Mouse (Mus musculus) lung, embryonic 16.5 days (tissue): Measurements from ENCODE around the gene Cdh23. TPM values are rescaled to one million over a fixed set of nuclear protein-coding genes. Genes with fewer than 3 reads are reported as not detected.

Source experiments
- ATAC-seq: fragments of 200-750 bp; cut with Nextera tagmentation; 2 replicates; pipeline ENCODE4 v1.8.0; 2017; ENCODE audit warnings: low read depth, mild to moderate bottlenecking, moderate library complexity
- H3K27ac ChIP-seq: fragments of 300-500 bp; sonication (generic); 2 replicates; pipeline ENCODE4 v1.5.1; 2014; ENCODE audit warnings: mild to moderate bottlenecking, control low read depth, low read length
- H3K27me3 ChIP-seq: fragments of 300-500 bp; sonication (generic); 2 replicates; pipeline ENCODE4 v1.6.1; 2014; ENCODE audit warnings: low read depth, low read length, mixed read lengths; ENCODE audit not compliant: control insufficient read depth, insufficient read depth
- H3K36me3 ChIP-seq: fragments of 300-500 bp; sonication (generic); 2 replicates; pipeline ENCODE4 v1.6.1; 2014; ENCODE audit warnings: low read length; ENCODE audit not compliant: control insufficient read depth, insufficient read depth
- H3K4me1 ChIP-seq: fragments of 300-500 bp; sonication (generic); replicated peaks from 2 replicates; pipeline ENCODE4 v1.6.1; 2014; ENCODE audit warnings: low read length, mixed read lengths; ENCODE audit not compliant: control insufficient read depth, insufficient read depth
- H3K4me2 ChIP-seq: fragments of 300-500 bp; sonication (generic); 2 replicates; pipeline ENCODE4 v1.6.1; 2014; ENCODE audit warnings: low read depth, low read length, control low read depth
- H3K4me3 ChIP-seq: fragments of 300-500 bp; sonication (generic); 2 replicates; pipeline ENCODE4 v1.5.1; 2014; ENCODE audit warnings: mild to moderate bottlenecking, low read length, control low read depth
- H3K9ac ChIP-seq: fragments of 300-500 bp; sonication (generic); 2 replicates; pipeline ENCODE4 v1.6.1; 2014; ENCODE audit warnings: low read length, control low read depth
- H3K9me3 ChIP-seq: fragments of 300-500 bp; sonication (generic); 2 replicates; pipeline ENCODE4 v1.6.1; 2016; ENCODE audit warnings: low read length; ENCODE audit not compliant: control insufficient read depth
- WGBS: fragments of 180-500 bp; shearing (Covaris S2); extraction: QIAGEN DNeasy Blood & Tissue Kit; methylation state at CpG from one replicate; pipeline ENCODE4 v1.1.7; 2014; 5-methylcytosine and 5-hydroxymethylcytosine counted together
- polyA plus RNA-seq: library from polyadenylated mRNA; unstranded; fragments of >200 nt; fragmentation: Nextera tagmentation; extraction: Ambion mirVana; gene quantifications from 2 replicates; pipeline ENCODE4 v1.2.1, GENCODE M21; 2015

The Cdh23 gene
- polyA plus RNA-seq, 1 experiment from 2014 or later, result 0.34 TPM

- peaks cover 37% of the 10 kb centered on the region for H3K4me1 ChIP-seq
- no peak for ATAC-seq
- H3K36me3 ChIP-seq, result no peaks in the 10 kb centered on the region
- H3K4me3 ChIP-seq, result no peak overlapping the region
- H3K27me3 ChIP-seq, result peaks cover 16% of the 10 kb centered on the region
- no peak overlapping the region for H3K9ac ChIP-seq
- no peak overlapping the region for H3K4me2 ChIP-seq
- 92% methylated on average over 7 of the region's 7 CpGs for WGBS
- H3K27ac ChIP-seq, result no peak overlapping the region
- H3K9me3 ChIP-seq, result no peaks in the 10 kb centered on the region
These were observed 409.7 kb downstream of the Cdh23 start for GRCm38 (mm10) chr10:60286546-60286945.

- Histone ChIP-seq H3K27me3 (peaks cover 10% of the 10 kb centered on the region; the same call in 1 of the 2 replicates), H3K36me3 (no peaks in the 10 kb centered on the region), H3K4me1 (peaks cover 34% of the 10 kb centered on the region), H3K4me2 (0 out of 2 replicates have a peak overlapping the region, but pooled peaks have one; percentile 23), H3K4me3 (no peak overlapping the region), H3K27ac (no peak overlapping the region), H3K9me3 (no peaks in the 10 kb centered on the region), H3K9ac (no peak overlapping the region)
- WGBS, result 53% methylated on average over 14 of the region's 14 CpGs
- ATAC-seq, result no peak
These were observed 410.5 kb downstream of the Cdh23 start for GRCm38 (mm10) chr10:60285676-60286372.

GRCm38 (mm10) chr10:60285183-60285582, 411.1 kb downstream of the Cdh23 start:
- ATAC-seq, result peak; percentile 7; the same call in 1 of the 2 replicates
- 57% methylated on average over 8 of the region's 8 CpGs for WGBS
- no peaks in the 10 kb centered on the region for H3K36me3 ChIP-seq
- no peak overlapping the region for H3K27ac ChIP-seq
- H3K4me3 ChIP-seq, result no peak overlapping the region
- H3K4me1 ChIP-seq, result peaks cover 32% of the 10 kb centered on the region
- H3K27me3 ChIP-seq, result peaks cover 10% of the 10 kb centered on the region; the same call in 1 of the 2 replicates
- H3K4me2 ChIP-seq, result peak overlapping the region; percentile 23; the same call in 1 of the 2 replicates
- peak overlapping the region; percentile 4; the same call in 1 of the 2 replicates for H3K9ac ChIP-seq
- no peaks in the 10 kb centered on the region for H3K9me3 ChIP-seq

GRCm38 (mm10) chr10:60284676-60285111, 411.6 kb downstream of the Cdh23 start:
- H3K4me2 ChIP-seq, result no peak overlapping the region
- peaks cover 10% of the 10 kb centered on the region; the same call in 1 of the 2 replicates for H3K27me3 ChIP-seq
- peaks cover 27% of the 10 kb centered on the region for H3K4me1 ChIP-seq
- no peak overlapping the region for H3K4me3 ChIP-seq
- WGBS, result 39% methylated on average over 8 of the region's 8 CpGs
- no peaks in the 10 kb centered on the region for H3K9me3 ChIP-seq
- no peak overlapping the region; the same call in 1 of the 2 replicates for H3K9ac ChIP-seq
- no peaks in the 10 kb centered on the region for H3K36me3 ChIP-seq
- no peak overlapping the region for H3K27ac ChIP-seq
- ATAC-seq, result no peak; the same call in none of the 2 replicates

GRCm38 (mm10) chr10:60284248-60284647, 412.0 kb downstream of the Cdh23 start:
- H3K36me3 ChIP-seq, result no peaks in the 10 kb centered on the region
- peaks cover 25% of the 10 kb centered on the region for H3K4me1 ChIP-seq
- peaks cover 10% of the 10 kb centered on the region; the same call in 1 of the 2 replicates for H3K27me3 ChIP-seq
- no peak overlapping the region for H3K27ac ChIP-seq
- no peak for ATAC-seq
- 90% methylated on average over 6 of the region's 6 CpGs for WGBS
- no peak overlapping the region for H3K9ac ChIP-seq
- H3K4me2 ChIP-seq, result no peak overlapping the region
- H3K4me3 ChIP-seq, result no peak overlapping the region
- no peaks in the 10 kb centered on the region for H3K9me3 ChIP-seq

GRCm38 (mm10) chr10:60282116-60283014, 413.9 kb downstream of the Cdh23 start:
- H3K4me3 ChIP-seq, result no peak overlapping the region
- no peaks in the 10 kb centered on the region for H3K9me3 ChIP-seq
- ATAC-seq, result no peak
- H3K27ac ChIP-seq, result no peak overlapping the region
- H3K4me2 ChIP-seq, result no peak overlapping the region
- H3K27me3 ChIP-seq, result peaks cover 6% of the 10 kb centered on the region; the same call in 1 of the 2 replicates
- H3K36me3 ChIP-seq, result no peaks in the 10 kb centered on the region
- H3K9ac ChIP-seq, result no peak overlapping the region
- peaks cover 27% of the 10 kb centered on the region for H3K4me1 ChIP-seq
- WGBS, result 83% methylated on average over 10 of the region's 10 CpGs

- Histone ChIP-seq H3K9ac (no peak overlapping the region), H3K27ac (no peak overlapping the region), H3K4me1 (peaks cover 31% of the 10 kb centered on the region), H3K27me3 (peaks cover 3% of the 10 kb centered on the region; the same call in 1 of the 2 replicates), H3K4me2 (no peak overlapping the region), H3K36me3 (no peaks in the 10 kb centered on the region), H3K9me3 (no peaks in the 10 kb centered on the region), H3K4me3 (no peak overlapping the region)
- ATAC-seq, result no peak
- 89% methylated on average over 9 of the region's 9 CpGs for WGBS
These were observed 414.7 kb downstream of the Cdh23 start for GRCm38 (mm10) chr10:60281571-60282050.

GRCm38 (mm10) chr10:60280353-60280752, 415.9 kb downstream of the Cdh23 start:
- Histone ChIP-seq H3K4me3 (no peak overlapping the region), H3K27me3 (no peaks in the 10 kb centered on the region), H3K4me2 (no peak overlapping the region), H3K9ac (no peak overlapping the region), H3K4me1 (peaks cover 22% of the 10 kb centered on the region), H3K36me3 (no peaks in the 10 kb centered on the region), H3K27ac (no peak overlapping the region), H3K9me3 (no peaks in the 10 kb centered on the region)
- ATAC-seq, result no peak
- 82% methylated on average over 6 of the region's 6 CpGs for WGBS

GRCm38 (mm10) chr10:60279941-60280301, 416.4 kb downstream of the Cdh23 start:
- Histone ChIP-seq H3K27ac (no peak overlapping the region), H3K9me3 (no peaks in the 10 kb centered on the region), H3K9ac (no peak overlapping the region), H3K4me1 (peaks cover 18% of the 10 kb centered on the region; the same call in 1 of the 2 replicates), H3K36me3 (no peaks in the 10 kb centered on the region), H3K4me3 (no peak overlapping the region), H3K4me2 (no peak overlapping the region), H3K27me3 (no peaks in the 10 kb centered on the region)
- 75% methylated on average over 9 of the region's 9 CpGs for WGBS
- no peak for ATAC-seq
